Mouse (Mus musculus) small intestine, adult 2 months (tissue): ENCODE results near the gene Gjd2.

Experiments used
- CTCF ChIP-seq: fragments of 200-500 bp; IDR thresholded peaks from 2 replicates; pipeline ENCODE4 v1.5.1; 2012; ENCODE audit warnings: low read depth, mild to moderate bottlenecking, control low read depth, inconsistent platforms, low read length, moderate library complexity, mixed read lengths; ENCODE audit not compliant: insufficient replicate concordance, insufficient read length; ENCODE audit errors: extremely low read depth
- POLR2A ChIP-seq: fragments of 200-500 bp; IDR thresholded peaks from 2 replicates; pipeline ENCODE4 v1.6.1; 2012; ENCODE audit warnings: low read depth, mild to moderate bottlenecking, control low read depth, inconsistent platforms, low read length, moderate library complexity

DNA sequence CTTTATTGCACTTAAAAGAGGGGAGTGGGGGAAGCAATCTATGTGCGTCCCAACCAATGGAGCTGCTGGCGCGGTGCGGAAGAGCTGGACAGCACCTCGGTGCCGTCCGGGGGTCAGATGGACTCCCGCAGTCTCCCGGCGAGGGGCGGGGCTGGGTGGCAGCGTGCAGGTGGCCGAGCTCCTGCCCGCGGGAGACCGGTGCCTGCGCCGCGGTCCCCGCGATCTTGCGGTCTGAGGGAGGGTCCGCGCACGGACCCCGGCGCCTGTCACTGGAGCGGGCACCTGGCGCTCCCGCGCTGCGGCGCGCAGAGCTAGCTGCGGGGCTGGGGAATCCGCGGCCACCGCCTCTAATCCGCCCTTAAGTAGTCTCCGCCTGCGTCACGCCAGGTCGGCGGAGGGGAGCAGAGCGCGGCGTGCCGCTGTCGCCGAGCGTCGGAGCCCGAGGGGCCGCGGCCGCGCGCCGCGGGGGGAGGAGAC lies at the start of gene Gjd2:
- TF ChIP-seq POLR2A (no peak), CTCF (no peak)
